Mouse (Mus musculus) right cerebral cortex, postnatal 25 days (tissue): Measurements from ENCODE around the gene Tmem59l.
A peak's percentile ranks its signal among the peaks of the same experiment; 100 is the strongest.

Experiments
- DNase-seq: peaks from one replicate; pipeline ENCODE4 v3.0.0; 2022

Gene Tmem59l

DNA sequence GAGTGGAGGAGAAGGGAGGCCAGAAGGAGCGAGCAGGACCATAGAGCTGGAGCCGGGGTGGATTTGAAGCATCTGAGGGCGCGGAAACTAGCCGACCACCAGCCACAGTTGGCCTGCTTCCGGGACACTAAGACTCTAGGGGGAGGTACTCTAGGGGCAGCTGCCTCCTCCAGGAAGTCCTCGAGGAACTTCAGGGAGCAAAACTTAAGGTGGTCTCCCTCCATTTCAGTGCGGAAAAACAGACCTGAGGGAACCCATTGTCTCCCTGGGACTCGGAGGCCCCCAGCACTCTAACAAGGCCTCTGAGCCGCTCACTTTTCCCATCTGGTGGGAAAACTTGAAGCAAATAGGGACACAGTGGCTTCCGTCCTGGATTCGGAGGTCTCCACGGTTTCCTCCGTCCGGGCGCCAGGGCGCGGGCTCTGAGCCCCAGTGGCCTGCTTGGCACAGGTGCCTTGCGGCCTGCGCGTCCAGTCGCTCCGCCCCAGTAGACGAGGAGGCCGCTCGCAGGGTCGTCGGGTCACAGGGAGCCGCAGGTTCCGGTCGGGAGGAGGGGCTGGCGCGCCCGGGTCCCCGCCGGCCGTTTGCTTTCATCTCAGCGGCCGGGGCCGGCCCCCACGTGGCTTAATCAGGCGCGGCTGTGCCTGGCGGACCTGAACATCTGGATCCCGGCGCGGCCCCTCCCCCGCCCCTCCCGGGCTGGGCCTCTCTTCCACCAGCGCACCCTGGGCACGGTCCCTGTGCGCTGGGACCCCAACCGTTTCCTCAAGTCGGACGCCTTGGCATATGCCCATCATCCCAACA lies 1.0 kb upstream of the Tmem59l start:
- DNase-seq: no peak

DNA sequence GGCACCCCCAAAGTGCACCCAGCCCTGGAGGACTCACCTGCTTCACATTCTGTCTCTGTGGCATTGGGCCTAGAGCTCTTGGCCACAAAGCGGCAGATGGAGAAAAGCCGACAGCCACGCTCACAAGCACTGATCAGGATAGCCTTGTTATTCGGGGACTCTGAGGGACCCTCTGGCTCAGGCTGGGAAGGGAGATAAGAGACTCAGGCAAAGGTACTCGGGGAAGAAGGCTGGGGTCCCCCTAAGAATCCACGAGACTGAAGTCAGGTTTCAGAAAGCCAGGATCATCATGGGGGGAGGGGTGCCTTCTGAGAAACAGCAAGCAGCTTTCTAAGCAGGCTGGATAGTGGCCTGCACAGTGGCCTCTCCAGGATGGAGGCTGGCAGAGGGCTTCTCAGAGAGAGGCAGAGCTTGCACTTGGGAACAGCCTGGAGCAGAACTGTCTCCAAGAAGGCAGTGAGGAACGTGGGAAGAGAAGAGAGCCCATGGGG lies 922 bp downstream of the Tmem59l start:
- DNase-seq: no peak

- DNase-seq: no peak
These were observed 4.2 kb downstream of the Tmem59l start for GRCm38 (mm10) chr8:70482943-70483342.

GRCm38 (mm10) chr8:70481908-70482307 lies 5.2 kb downstream of the Tmem59l start:
- no peak for DNase-seq

GRCm38 (mm10) chr8:70477269-70477982 lies 9.7 kb downstream of the Tmem59l start:
- no peak for DNase-seq

DNA sequence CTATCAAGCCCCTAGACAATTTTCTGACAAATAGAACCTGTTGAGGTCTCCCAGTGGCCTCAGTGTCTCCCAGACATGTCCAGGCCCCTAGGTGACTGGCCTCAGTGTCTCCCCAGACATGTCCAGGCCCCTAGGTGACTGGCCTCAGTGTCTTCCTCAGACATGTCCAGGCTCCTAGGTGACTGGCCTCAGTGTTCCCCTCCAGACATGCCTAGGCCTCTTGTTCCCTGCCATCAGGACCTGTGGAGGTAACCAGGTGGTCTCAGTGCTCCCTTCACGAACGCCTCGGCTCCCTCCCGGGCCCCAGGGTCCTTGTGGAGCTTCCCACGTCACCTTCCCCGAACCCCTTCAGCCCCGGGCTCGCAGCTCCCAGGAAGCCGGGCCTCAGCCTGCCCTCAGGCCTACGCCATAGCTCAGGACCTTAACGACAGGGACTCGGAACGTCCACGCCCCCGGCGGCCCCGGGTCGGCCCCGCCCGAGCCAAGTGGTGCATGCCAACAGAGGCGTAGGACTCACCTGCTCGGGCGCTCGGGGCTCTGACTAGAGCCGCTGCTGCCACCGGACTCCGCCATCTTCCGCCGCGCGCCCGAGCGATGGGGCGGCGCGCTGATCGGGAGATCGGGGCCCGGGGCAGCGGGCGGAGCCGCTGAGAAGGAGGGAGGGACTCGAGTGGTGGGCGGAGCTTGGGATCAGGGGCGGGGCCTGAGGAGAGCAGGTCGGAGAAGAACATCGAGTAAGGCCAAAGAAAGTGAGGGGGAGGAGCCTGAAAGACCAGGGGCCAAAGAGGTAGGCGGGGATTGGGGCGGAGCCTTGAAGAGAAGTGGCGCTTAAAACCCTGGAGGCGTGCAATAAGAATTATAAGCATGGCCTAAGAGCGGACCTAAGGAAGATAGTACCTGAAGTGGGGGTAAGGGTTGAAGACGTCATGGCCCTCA lies 10.6 kb downstream of the Tmem59l start, which contains the start of gene Klhl26:
TSS of gene Klhl26 (minus strand) at position 636 of the 936 bp plus-strand sequence.
- peak; percentile 90 for DNase-seq

GRCm38 (mm10) chr8:70471856-70472255 lies 15.3 kb downstream of the Tmem59l start:
- no peak for DNase-seq

- DNase-seq: no peak
These were observed 17.2 kb downstream of the Tmem59l start for GRCm38 (mm10) chr8:70469938-70470337.

GRCm38 (mm10) chr8:70469295-70469916 lies 17.8 kb downstream of the Tmem59l start:
- no peak for DNase-seq

- no peak for DNase-seq
These were observed 18.4 kb downstream of the Tmem59l start for GRCm38 (mm10) chr8:70468733-70469132.

DNA sequence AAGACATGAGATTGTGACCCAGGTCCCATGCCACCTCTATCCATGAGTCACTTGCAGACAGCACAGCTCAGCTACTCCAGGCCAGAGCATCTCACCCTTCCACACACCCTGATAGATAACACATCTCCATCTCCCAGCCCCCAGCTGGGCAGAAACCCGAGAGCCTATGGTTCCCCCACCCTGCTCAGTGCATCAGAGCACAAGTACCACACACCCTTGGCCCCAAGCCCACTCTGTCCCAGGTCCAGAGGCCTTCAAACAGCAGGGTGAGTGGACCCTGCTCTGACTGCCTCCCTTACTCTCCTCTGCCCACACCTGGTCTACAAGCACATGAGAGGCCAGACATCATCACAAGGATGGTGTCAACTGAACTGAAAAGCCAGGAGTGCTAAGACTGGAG lies 19.3 kb downstream of the Tmem59l start:
- no peak for DNase-seq

DNA sequence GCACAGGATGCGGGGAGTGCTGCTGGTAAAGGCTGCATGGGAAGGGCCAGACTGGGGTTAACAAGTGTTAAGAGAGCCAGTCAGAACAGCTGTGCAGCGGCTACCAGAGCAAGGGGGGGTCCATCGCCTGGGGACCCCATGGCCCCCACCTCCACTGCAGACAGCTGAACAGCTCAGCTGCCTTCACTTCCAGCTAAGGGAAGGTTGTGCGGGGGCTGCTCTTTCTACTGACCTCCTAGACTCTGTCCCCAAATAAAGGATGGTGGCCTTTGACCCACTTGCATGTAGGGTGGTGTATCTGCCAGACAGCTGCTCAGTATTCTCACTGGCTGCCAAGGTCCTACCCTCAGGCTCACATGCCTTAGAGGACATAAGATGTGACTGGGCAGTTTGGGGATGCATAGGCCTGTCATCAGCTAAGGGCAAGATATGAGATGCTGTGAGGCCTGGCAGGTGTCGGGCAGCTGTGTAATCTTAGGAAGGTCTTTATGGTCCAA lies 19.9 kb downstream of the Tmem59l start:
- DNase-seq: no peak

GRCm38 (mm10) chr8:70466771-70467170 lies 20.4 kb downstream of the Tmem59l start:
- no peak for DNase-seq

- no peak for DNase-seq
These were observed 20.9 kb downstream of the Tmem59l start for GRCm38 (mm10) chr8:70466305-70466704.

GRCm38 (mm10) chr8:70465701-70466100 lies 21.5 kb downstream of the Tmem59l start:
- DNase-seq: no peak

- no peak for DNase-seq
These were observed 23.0 kb downstream of the Tmem59l start for GRCm38 (mm10) chr8:70464162-70464561.

GRCm38 (mm10) chr8:70463306-70463705 lies 23.9 kb downstream of the Tmem59l start:
- DNase-seq: peak; percentile 77

DNA sequence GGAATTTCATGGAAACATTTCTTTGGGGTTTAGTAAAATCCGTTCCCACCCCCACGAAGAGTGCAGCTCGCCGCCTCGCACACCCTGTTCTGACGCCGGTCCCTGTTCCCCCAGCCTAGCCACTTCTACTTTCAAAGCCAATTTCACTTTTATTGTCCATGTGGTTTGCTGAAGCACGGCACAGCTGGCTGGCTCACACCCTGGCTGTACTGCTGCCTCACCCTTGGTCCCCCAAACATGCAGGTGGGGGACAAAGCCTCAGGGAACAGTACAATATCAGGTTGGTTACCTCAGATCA lies 24.7 kb downstream of the Tmem59l start:
- peak; percentile 44 for DNase-seq

DNA sequence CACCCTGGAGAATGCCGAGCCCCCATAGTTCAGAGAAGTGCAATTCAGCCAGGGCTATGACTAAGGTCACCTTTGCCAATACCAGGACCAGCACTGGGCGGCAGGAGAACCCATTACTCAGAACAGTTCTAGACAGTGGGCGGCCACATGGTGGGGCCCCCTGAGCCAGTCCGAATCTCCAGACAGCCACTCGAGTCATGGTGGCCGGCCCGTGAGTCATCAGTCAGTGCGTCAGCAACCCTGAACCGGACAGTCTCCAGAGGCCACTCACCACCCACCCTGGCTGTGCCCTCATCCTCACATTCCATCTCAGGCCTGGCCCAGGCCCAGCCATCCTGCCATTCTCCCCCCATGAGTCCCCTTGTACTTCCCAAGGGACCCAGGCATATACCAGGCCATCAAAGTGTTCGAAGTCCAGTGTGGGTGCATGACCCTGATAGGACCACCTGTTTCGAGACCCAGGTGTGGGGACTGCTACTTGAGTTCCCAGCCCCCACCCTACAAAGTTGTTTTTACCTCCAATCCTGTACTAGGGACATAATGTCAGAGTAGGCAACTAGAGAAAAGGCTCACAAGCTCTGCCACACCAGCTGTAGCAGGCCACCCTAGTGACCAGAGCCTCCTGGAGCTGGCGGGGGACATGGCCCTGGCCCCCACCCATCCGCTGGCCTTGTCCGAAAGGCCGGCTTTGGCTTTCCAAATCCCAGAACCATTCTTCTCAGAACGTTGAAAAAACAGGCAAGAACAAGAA lies 25.2 kb downstream of the Tmem59l start:
- no peak for DNase-seq

DNA sequence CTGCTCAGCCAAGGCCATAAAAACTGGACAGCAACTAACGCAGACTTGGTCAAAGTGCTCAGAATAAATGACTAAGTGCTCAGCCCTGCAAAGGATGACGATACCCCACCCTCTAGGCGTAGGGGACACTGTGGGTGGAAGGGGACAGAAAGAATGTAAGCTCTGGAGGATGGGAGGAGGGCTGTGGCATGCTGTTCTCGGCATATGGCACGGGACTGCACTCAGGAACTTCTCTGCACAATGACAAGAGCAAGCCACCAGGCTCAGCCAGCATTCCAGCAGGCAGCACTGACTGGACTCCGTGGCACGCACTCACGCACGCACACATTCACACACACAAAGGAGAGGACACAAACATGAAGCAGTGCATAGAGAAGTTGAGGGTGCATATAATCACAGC lies 26.6 kb downstream of the Tmem59l start:
- DNase-seq: no peak

GRCm38 (mm10) chr8:70460199-70460598 lies 27.0 kb downstream of the Tmem59l start:
- no peak for DNase-seq

- DNase-seq: no peak
These were observed 27.5 kb downstream of the Tmem59l start for GRCm38 (mm10) chr8:70459636-70460035.
